Mouse (Mus musculus): ENCODE results near the gene Gnl3l.

The Gnl3l gene

DNA sequence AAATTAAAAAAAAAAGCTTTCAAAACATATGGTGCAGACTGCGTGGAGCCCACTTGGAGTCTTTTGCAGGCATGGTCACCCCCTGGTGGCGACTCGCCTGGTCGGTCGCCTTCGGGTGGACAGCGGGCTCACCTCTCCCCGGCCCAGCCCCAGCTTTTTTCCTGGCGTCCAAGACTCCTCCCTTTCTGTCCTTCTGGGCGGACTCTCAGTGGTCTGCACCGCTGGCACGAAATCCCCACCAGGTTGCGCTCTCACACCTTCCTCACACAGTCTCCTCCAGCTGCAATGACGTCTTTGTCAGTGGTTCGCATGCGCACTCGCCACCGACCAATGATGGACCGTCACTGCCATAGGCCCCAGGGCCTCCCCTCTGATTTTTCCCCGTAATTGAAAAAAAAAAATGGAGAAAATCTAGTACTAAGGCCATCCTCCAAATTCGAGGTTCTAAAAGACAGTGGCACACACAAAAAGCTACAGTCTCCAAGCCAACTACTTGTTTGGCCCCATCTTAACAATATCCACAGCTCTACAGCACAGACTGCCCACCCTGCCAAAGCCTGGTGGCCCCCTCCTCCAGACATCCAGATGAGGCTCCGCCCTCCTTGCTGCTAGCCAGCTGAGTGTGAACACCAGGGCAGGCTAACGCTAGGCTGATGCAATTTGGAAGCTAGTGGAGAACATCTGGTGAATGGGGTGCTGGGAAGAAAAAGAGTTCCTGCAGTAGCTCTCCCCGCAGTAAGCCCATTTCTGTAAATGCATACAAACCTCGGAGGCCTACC is 60.4 kb downstream of the Gnl3l start:
- peak; percentile 47 for DNase-seq (ENCODE audit: low spot score)

DNA sequence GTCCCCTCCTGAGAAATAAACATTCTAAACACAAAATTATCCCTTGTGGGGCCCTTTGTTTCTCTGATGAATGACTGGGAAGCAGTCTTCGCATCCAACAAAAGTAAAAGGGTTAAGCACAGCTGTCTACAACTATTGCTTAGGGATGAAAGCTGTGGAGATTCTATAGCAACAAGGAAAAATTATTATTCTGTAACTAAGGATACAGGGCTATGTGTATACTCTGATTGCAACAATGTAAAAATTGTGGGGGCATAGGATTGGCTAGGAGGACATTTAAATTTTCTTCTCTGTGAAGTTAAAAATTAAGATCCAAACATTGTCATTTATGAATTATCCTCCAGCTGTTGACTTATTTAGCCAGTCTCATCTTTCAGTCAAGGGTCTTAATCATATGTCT is 61.1 kb downstream of the Gnl3l start:
- no peak for DNase-seq (ENCODE audit: low spot score)

DNA sequence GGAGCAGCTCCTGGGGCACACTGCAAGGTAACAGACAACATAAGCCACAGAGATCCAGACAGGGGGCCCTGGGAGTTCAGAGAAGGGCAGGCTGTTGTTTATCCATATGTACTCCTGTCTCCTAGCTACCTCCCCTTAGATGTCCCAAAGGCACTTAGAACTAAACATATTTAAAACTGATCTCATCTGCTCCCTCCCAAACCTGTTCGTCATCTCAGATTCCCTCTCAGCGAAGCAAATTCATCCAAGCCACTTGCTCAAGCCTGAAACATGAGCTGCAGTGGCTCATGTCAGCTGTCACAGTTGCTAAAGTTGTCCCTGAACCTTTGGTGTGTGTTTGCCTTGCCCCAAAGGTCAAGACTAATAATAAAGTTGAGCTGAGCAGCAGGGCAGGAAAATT is 61.7 kb downstream of the Gnl3l start:
- DNase-seq (ENCODE audit: low spot score): no peak

DNA sequence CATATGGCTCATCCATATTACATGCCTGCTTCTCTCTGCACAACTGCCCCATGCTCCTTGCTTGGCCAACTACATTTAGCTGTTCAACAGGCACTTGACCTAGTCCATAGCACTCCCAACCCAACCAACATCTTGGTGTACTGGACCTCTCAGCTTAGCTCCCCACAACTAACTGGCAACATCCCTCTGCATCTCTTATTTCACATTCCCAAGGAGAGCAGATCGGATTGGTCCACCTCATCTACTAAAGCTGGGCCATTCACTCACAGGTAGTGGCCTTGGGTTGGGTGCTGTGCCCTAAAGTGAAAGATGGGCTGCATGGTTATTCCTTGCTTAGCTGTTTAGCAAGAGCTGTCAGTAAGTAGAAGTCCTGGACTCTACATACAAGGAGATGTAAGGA is 62.4 kb downstream of the Gnl3l start:
- DNase-seq (ENCODE audit: low spot score): no peak
